Mouse (Mus musculus) stomach, embryonic 15.5 days (tissue): ENCODE measurements around the gene Gsk3a. TPM values are rescaled to one million over a fixed set of nuclear protein-coding genes. Genes with fewer than 3 reads are reported as not detected.

Experiments used
- ATAC-seq: fragments of 200-750 bp; cut with Nextera tagmentation; 2 replicates; pipeline ENCODE4 v1.8.0; 2017; ENCODE audit warnings: low read depth, moderate number of reproducible peaks, moderate TSS enrichment; ENCODE audit not compliant: insufficient read depth, low FRiP score
- H3K27ac ChIP-seq: fragments of 300-500 bp; sonication (generic); 2 replicates; pipeline ENCODE4 v1.5.1; 2015; ENCODE audit warnings: mild to moderate bottlenecking, inconsistent platforms
- H3K27me3 ChIP-seq: fragments of 300-500 bp; sonication (generic); replicated peaks from 2 replicates; pipeline ENCODE4 v1.6.1; 2015; ENCODE audit warnings: inconsistent platforms
- H3K36me3 ChIP-seq: fragments of 300-500 bp; sonication (generic); 2 replicates; pipeline ENCODE4 v1.6.1; 2015; ENCODE audit warnings: inconsistent platforms
- H3K4me1 ChIP-seq: fragments of 300-500 bp; sonication (generic); 2 replicates; pipeline ENCODE4 v1.6.1; 2015; ENCODE audit warnings: inconsistent platforms
- H3K4me2 ChIP-seq: fragments of 300-500 bp; sonication (generic); 2 replicates; pipeline ENCODE4 v1.6.1; 2015; ENCODE audit warnings: mild to moderate bottlenecking, inconsistent platforms
- H3K4me3 ChIP-seq: fragments of 300-500 bp; sonication (generic); replicated peaks from 2 replicates; pipeline ENCODE4 v1.5.1; 2015; ENCODE audit warnings: inconsistent platforms
- H3K9ac ChIP-seq: fragments of 300-500 bp; sonication (generic); 2 replicates; pipeline ENCODE4 v1.6.1; 2015; ENCODE audit warnings: inconsistent platforms
- H3K9me3 ChIP-seq: fragments of 300-500 bp; sonication (generic); 2 replicates; pipeline ENCODE4 v1.6.1; 2016; ENCODE audit warnings: inconsistent platforms
- WGBS: fragments of 180-500 bp; shearing (Covaris S2); methylation state at CpG from one replicate; pipeline ENCODE4 v1.1.7; 2015; 5-methylcytosine and 5-hydroxymethylcytosine counted together
- polyA plus RNA-seq: library from polyadenylated mRNA; unstranded; fragments of >200 nt; fragmentation: Nextera tagmentation; extraction: Ambion mirVana; gene quantifications from 2 replicates; pipeline ENCODE4 v1.2.1, GENCODE M21; 2015

Gene Gsk3a
- polyA plus RNA-seq, 1 experiment from 2014 or later = 10.5 TPM

DNA sequence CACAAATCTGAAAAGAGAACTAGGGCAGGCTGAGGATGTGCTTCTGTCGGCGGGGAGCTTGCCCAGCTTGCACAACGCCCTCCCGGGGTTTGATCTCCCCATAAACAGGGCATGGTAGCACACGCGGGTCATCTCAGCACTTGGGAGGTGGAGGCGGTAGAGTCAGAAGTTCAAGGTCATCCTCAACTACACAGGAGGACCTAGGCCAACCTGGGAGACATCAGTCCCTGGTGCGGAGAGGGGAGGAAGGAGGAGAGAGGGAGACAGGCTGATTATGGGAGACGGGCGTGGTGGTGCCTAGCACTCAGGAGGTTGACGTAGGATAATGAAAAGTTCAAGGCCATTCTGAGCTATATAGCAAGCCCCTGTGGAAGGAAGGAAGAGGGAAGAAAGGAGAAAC is 46.8 kb downstream of the Gsk3a start:
- 84% methylated on average over 11 of the region's 11 CpGs for WGBS
- H3K36me3 ChIP-seq = no peaks in the 10 kb centered on the region

DNA sequence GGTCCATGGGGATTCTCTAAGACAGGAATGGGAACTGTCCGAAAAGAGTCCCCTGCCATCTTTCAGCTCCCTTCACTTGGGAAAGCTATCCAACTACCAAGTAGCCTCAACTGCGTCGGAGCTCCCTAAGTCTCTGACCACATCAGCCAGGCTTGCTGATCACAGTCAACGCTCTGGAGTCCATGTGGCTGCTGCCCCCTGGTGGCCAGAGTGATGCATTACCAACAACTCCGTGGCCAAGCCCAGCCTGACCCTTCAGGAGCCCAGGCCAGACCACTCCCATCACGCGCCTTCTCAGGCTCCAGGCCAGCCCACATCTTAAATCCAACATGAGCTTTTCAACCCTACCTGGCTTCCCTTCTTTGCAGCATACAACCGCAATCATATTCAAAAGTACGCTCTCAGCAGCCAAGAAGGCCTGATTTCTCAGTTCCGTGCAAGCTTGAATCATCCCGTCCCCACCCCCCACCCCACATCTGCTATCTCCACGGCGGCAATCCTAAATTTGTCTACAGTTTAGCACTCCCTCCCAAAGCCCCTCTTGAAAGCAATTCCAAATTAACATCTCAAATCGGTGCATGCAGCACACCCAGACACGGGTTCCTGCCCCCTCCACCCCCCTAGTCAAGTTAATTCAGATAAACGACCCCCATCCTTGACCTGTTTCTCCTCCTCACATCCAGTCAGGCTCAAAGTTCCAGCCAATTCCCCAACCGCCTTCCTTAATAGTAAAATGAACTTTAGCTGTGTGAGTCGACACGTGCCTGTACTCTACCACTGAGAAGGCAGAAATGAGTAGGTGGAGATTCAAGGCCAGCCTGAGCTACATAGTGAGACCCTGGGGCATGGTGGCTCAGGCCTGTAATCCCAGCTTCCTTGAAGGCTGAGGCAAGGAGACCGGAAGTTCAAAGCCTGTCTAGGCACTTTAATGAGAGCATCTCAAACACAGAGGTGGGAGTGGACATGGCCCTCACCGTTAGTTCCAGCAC is 49.7 kb downstream of the Gsk3a start:
- ATAC-seq = peak; percentile 68
- Histone ChIP-seq H3K9ac (no peak overlapping the region), H3K4me3 (no peak overlapping the region), H3K9me3 (no peaks in the 10 kb centered on the region), H3K4me1 (no peaks in the 10 kb centered on the region), H3K36me3 (no peaks in the 10 kb centered on the region), H3K27ac (no peak overlapping the region), H3K4me2 (no peak overlapping the region), H3K27me3 (peaks cover 14% of the 10 kb centered on the region)
- 28% methylated on average over 21 of the region's 21 CpGs for WGBS

More for the DNA sequence above, 46.8 kb downstream of the Gsk3a start:
- Histone ChIP-seq H3K27me3 (no peaks in the 10 kb centered on the region), H3K9ac (no peak overlapping the region), H3K4me3 (no peak overlapping the region), H3K4me1 (no peaks in the 10 kb centered on the region), H3K4me2 (no peak overlapping the region), H3K9me3 (no peaks in the 10 kb centered on the region), H3K27ac (no peak overlapping the region)
- ATAC-seq = no peak

DNA sequence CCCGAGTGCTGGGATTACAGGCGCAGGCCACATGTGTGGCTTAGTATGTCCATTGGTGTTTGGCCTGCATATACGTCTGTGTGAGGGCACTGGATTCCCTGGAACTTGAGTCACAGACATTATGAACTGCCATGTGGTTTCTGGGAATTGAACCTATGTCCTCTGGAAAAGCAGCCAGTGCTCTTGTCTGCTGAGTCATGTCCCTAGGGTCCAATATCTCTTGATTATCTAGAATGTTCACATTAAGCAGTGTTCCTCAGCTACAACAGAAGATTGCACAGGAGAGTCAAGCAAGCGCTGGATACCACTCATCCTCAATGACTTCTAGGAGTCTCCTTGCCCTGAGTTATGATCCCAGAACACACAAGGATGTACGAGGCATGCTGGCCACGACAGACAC is 53.6 kb downstream of the Gsk3a start:
- no peak overlapping the region for H3K4me2 ChIP-seq
- no peak for ATAC-seq
- peaks cover 5% of the 10 kb centered on the region; the same call in 1 of the 2 replicates for H3K4me1 ChIP-seq
- peaks cover 48% of the 10 kb centered on the region for H3K27me3 ChIP-seq
- H3K9ac ChIP-seq = no peak overlapping the region
- no peak overlapping the region for H3K27ac ChIP-seq
- WGBS = 75% methylated on average over 6 of the region's 6 CpGs
- H3K36me3 ChIP-seq = no peaks in the 10 kb centered on the region
- no peak overlapping the region for H3K4me3 ChIP-seq
- no peaks in the 10 kb centered on the region for H3K9me3 ChIP-seq

DNA sequence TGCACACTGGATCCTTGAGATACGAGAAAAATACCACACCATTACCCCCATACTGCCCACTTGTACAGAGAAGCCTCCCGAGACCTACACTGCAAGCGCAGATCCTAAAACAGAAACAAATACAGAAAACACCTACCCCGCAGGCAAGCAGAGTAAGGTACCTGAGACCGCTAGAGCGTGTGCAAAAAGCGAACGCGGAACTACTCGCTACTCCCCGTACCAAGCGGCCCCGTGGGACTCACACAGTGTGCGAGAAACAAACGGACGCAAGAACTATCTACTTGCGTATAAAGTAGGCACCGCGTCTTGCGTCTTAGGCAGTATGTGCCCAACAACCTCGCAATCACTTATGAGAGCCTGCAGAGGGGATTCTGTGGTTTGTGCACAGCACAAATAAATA is 55.8 kb downstream of the Gsk3a start:
- Histone ChIP-seq H3K4me1 (peaks cover 13% of the 10 kb centered on the region), H3K27me3 (peaks cover 71% of the 10 kb centered on the region), H3K9me3 (no peaks in the 10 kb centered on the region), H3K4me2 (peak overlapping the region; percentile 17; the same call in 1 of the 2 replicates), H3K36me3 (no peaks in the 10 kb centered on the region), H3K9ac (no peak overlapping the region), H3K27ac (no peak overlapping the region), H3K4me3 (no peak overlapping the region)
- WGBS = 8% methylated on average over 21 of the region's 21 CpGs
- no peak for ATAC-seq

DNA sequence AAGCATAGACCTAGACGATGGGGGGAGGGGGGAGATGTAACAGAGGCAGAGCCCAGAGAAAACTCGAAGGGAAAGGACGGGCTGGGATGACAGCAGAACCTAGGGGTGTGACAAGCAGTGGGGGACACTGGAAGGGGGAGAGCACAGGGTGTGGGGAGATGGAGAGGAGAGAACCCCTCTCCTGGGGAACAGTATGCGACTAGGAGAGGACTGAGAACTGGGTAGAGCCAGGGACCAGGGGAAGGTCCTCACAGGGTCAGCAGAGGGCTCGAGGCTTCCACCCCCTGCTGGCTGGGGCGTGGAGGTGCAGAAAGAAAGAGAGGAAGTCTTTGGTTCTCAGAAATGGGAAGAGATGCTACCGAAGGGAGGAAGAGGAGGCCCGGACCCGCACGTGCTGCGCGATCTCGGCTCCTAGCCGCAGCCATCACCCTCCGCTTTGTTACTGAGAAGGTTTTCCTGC is 56.3 kb downstream of the Gsk3a start:
- Histone ChIP-seq H3K36me3 (no peaks in the 10 kb centered on the region), H3K9ac (no peak overlapping the region), H3K27me3 (peaks cover 75% of the 10 kb centered on the region), H3K4me1 (peaks cover 13% of the 10 kb centered on the region), H3K27ac (no peak overlapping the region), H3K9me3 (no peaks in the 10 kb centered on the region), H3K4me2 (peak overlapping the region; percentile 17; the same call in 1 of the 2 replicates), H3K4me3 (no peak overlapping the region)
- WGBS = 2% methylated on average over 15 of the region's 15 CpGs
- no peak for ATAC-seq

DNA sequence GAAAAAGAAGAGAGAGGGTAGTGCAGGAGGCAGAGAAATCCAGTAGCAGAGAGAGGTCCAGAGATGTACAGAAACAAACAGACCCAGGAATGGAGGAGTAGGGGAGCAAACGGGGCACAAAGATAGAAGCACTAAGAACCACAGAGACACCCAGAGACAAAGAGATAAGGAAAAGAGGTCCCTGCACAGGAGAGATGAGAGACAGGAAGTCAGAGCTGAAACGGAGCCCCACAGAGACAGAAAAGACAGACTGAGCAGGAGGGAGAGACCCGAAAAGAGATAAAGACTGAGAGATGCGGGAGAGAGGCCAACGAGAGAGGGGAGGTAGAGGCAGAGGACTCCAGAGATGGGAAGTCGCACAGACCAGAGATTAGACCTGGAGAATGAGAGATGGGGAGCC is 57.1 kb downstream of the Gsk3a start:
- Histone ChIP-seq H3K36me3 (no peaks in the 10 kb centered on the region), H3K4me3 (no peak overlapping the region), H3K27ac (no peak overlapping the region), H3K4me1 (peaks cover 13% of the 10 kb centered on the region), H3K9ac (no peak overlapping the region), H3K4me2 (no peak overlapping the region), H3K27me3 (peaks cover 78% of the 10 kb centered on the region), H3K9me3 (no peaks in the 10 kb centered on the region)
- 7% methylated on average over 6 of the region's 6 CpGs for WGBS
- ATAC-seq = no peak

DNA sequence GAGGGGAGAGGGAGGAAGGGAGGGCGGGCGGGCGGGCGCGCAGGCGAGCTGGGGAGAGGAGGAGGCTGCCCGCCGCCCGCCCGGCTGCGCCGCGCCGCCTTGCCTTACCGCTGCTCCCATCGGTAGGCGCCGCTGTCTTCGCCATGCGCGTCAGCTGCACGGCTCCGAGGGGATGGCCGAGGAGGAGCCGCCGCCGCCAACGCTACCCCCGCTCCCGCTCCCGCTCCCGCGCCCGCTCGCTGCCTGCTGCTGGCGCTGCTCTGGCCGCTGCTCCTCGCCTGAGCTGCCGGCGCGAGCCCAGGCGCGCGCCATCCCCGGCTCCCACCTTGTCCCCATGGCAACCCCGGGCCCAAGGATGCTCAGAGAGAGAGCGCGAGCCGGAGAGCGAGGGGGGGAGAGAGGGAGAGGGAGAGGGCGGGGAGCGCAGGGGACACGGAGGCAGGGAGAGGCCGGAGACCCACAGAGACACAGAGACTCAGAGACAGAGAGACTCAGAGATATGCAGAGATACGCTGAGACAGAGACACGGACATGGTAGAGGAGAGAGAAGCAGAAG is 58.0 kb downstream of the Gsk3a start, which contains the start of gene Pou2f2:
TSS of gene Pou2f2 (minus strand) at position 121 of the 556 bp plus-strand sequence.
- WGBS = 1% methylated on average over 42 of the region's 56 CpGs
- peaks cover 13% of the 10 kb centered on the region for H3K4me1 ChIP-seq
- H3K36me3 ChIP-seq = no peaks in the 10 kb centered on the region
- peak within 1 kb of the TSS; percentile 47 for H3K4me3 ChIP-seq
- no peak within 1 kb of the TSS for H3K27ac ChIP-seq
- peaks cover 85% of the 10 kb centered on the region for H3K27me3 ChIP-seq
- peak; percentile 86 for ATAC-seq
- H3K4me2 ChIP-seq = peak within 1 kb of the TSS; percentile 87
- no peak within 1 kb of the TSS for H3K9ac ChIP-seq
- H3K9me3 ChIP-seq = no peaks in the 10 kb centered on the region

DNA sequence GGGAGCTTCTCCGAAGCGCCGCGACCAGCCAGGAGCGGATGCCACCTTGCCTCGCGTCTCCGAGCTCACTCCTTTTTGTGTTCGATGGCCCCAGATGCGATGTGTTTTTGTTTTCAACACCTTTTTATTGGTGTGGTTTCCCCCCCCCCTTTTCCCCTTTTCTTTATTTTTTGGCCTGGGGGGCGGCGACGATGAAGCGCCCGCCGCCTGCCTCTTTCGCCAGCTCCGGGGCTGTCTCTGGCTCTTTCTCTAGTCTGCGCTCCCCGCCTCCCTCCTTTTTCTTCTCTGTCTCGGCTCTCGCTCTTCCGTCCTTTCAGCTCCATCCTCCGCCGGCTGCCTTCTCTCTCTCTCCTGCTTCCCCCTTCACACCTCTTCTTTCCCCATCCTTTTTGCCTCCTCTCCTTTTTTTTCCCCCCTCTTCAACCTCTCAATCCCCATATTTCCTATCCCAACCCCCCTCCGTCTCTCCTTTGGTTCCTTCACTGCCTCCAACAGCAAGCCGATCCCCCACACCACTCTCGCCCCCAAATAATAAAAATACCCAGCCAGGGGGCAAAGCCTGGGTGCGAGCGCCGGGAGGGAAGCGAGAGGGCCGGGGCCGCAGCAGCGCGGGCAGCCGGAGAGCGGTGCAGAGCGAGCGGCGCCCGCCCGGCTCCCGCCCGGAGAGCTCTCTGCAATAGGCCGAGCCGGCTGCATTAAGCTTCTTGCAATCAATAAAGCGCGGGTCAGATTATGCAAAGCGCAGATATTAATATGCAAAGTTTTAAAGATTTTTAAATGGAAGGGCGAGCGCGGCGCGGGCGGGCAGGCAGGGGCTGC is 58.7 kb downstream of the Gsk3a start:
- H3K4me3 ChIP-seq = peak overlapping the region; percentile 47
- peaks cover 13% of the 10 kb centered on the region for H3K4me1 ChIP-seq
- peak overlapping the region; percentile 87 for H3K4me2 ChIP-seq
- peaks cover 82% of the 10 kb centered on the region for H3K27me3 ChIP-seq
- under 1% methylated on average over 47 of the region's 56 CpGs for WGBS
- H3K36me3 ChIP-seq = no peaks in the 10 kb centered on the region
- peak; percentile 45 for ATAC-seq
- no peak overlapping the region for H3K27ac ChIP-seq
- no peaks in the 10 kb centered on the region for H3K9me3 ChIP-seq
- H3K9ac ChIP-seq = no peak overlapping the region

DNA sequence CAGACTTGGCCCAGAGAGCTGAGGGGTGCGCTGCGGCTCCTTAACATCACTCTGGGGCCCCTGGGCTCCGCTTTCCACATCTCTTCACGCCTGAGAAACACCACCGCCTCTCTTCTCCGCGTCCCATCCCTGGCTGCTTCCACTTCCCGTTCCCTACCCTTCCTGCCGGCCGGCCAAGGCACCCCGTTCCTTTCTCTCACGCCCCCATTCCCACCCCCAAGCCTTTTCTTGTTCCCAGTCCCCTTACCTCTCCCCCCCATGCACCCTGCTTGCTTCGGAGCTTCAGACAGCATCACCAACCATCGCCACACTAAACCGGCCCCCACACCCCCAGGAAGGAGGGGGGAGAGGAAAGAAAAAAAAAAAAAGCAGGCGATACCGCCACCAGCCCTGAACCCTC is 59.3 kb downstream of the Gsk3a start:
- Histone ChIP-seq H3K9me3 (no peaks in the 10 kb centered on the region), H3K27ac (no peak overlapping the region), H3K27me3 (peaks cover 75% of the 10 kb centered on the region), H3K4me3 (peak overlapping the region; percentile 47), H3K36me3 (no peaks in the 10 kb centered on the region), H3K4me1 (peaks cover 13% of the 10 kb centered on the region), H3K9ac (no peak overlapping the region), H3K4me2 (peak overlapping the region; percentile 87)
- 2% methylated on average over 16 of the region's 17 CpGs for WGBS
- no peak for ATAC-seq
